Mouse (Mus musculus) stomach, postnatal 0 days (tissue): ENCODE measurements around the gene Srcap. TPM values are rescaled to one million over a fixed set of nuclear protein-coding genes. Genes with fewer than 3 reads are reported as not detected.

ENCODE experiments used
- ATAC-seq: fragments of 200-750 bp; cut with Nextera tagmentation; 2 replicates; pipeline ENCODE4 v1.8.0; 2017; ENCODE audit not compliant: low FRiP score, low TSS enrichment
- DNase-seq: peaks from one replicate; pipeline ENCODE4 v3.0.0-alpha.2; 2016; ENCODE audit warnings: low spot score
- H3K27ac ChIP-seq: fragments of 300-500 bp; sonication (generic); replicated peaks from 2 replicates; pipeline ENCODE4 v1.5.1; 2014; ENCODE audit warnings: mild to moderate bottlenecking, control low read depth
- H3K27me3 ChIP-seq: fragments of 300-500 bp; sonication (generic); 2 replicates; pipeline ENCODE4 v1.6.1; 2014; ENCODE audit warnings: low read length; ENCODE audit not compliant: control insufficient read depth, insufficient read depth
- H3K36me3 ChIP-seq: fragments of 300-500 bp; sonication (generic); 2 replicates; pipeline ENCODE4 v1.6.1; 2014; ENCODE audit warnings: low read length, mixed read lengths; ENCODE audit not compliant: control insufficient read depth, insufficient read depth
- H3K4me1 ChIP-seq: fragments of 300-500 bp; sonication (generic); replicated peaks from 2 replicates; pipeline ENCODE4 v1.6.1; 2014; ENCODE audit warnings: antibody characterized with exemption; ENCODE audit not compliant: control insufficient read depth, insufficient read depth
- H3K4me2 ChIP-seq: fragments of 300-500 bp; sonication (generic); replicated peaks from 2 replicates; pipeline ENCODE4 v1.6.1; 2014; ENCODE audit warnings: low read depth, mild to moderate bottlenecking, control low read depth, moderate library complexity
- H3K4me3 ChIP-seq: fragments of 300-500 bp; sonication (generic); 2 replicates; pipeline ENCODE4 v1.5.1; 2014; ENCODE audit warnings: low read depth, low read length, control low read depth
- H3K9ac ChIP-seq: fragments of 300-500 bp; sonication (generic); 2 replicates; pipeline ENCODE4 v1.6.1; 2014; ENCODE audit warnings: mild to moderate bottlenecking, low read length, control low read depth, mixed read lengths
- H3K9me3 ChIP-seq: fragments of 300-500 bp; sonication (generic); 2 replicates; pipeline ENCODE4 v1.6.1; 2016; ENCODE audit warnings: low read length; ENCODE audit not compliant: control insufficient read depth
- CTCF ChIP-seq: IDR thresholded peaks from 2 replicates; pipeline ENCODE4 v1.5.1; 2016; ENCODE audit warnings: antibody characterized with exemption, low read depth, mild to moderate bottlenecking, moderate library complexity
- EP300 ChIP-seq: optimal IDR thresholded peaks from 2 replicates; pipeline ENCODE3; 2016; ENCODE audit warnings: antibody characterized with exemption
- WGBS: fragments of 180-500 bp; shearing (Covaris S2); extraction: QIAGEN DNeasy Blood & Tissue Kit; methylation state at CpG from one replicate; pipeline ENCODE4 v1.1.7; 2014; 5-methylcytosine and 5-hydroxymethylcytosine counted together
- polyA plus RNA-seq: library from polyadenylated mRNA; unstranded; fragments of >200 nt; fragmentation: Nextera tagmentation; extraction: Ambion mirVana; gene quantifications from 2 replicates; pipeline ENCODE4 v1.2.1, GENCODE M21; 2015

Srcap gene
- polyA plus RNA-seq, 1 experiment from 2014 or later: 13.0 TPM

GRCm38 (mm10) chr7:127592575-127592974, 80.8 kb downstream of the Srcap start:
- Histone ChIP-seq H3K27ac (no peak overlapping the region), H3K4me2 (no peak overlapping the region), H3K4me3 (no peak overlapping the region), H3K4me1 (no peaks in the 10 kb centered on the region), H3K9me3 (no peaks in the 10 kb centered on the region), H3K9ac (no peak overlapping the region), H3K27me3 (no peaks in the 10 kb centered on the region), H3K36me3 (peaks cover 49% of the 10 kb centered on the region)
- no peak for TF ChIP-seq EP300
- no peak for TF ChIP-seq CTCF
- no peak for ATAC-seq
- WGBS: 86% methylated on average over 14 of the region's 14 CpGs
- DNase-seq: no peak

GRCm38 (mm10) chr7:127596747-127597146, 85.0 kb downstream of the Srcap start:
- no peak for TF ChIP-seq EP300
- no peak for TF ChIP-seq CTCF
- Histone ChIP-seq H3K9me3 (no peaks in the 10 kb centered on the region), H3K4me3 (no peak overlapping the region), H3K27me3 (no peaks in the 10 kb centered on the region), H3K4me1 (no peaks in the 10 kb centered on the region), H3K27ac (no peak overlapping the region), H3K36me3 (peaks cover 59% of the 10 kb centered on the region), H3K9ac (no peak overlapping the region), H3K4me2 (no peak overlapping the region)
- DNase-seq: no peak
- ATAC-seq: no peak
- 94% methylated on average over 17 of the region's 17 CpGs for WGBS

DNA sequence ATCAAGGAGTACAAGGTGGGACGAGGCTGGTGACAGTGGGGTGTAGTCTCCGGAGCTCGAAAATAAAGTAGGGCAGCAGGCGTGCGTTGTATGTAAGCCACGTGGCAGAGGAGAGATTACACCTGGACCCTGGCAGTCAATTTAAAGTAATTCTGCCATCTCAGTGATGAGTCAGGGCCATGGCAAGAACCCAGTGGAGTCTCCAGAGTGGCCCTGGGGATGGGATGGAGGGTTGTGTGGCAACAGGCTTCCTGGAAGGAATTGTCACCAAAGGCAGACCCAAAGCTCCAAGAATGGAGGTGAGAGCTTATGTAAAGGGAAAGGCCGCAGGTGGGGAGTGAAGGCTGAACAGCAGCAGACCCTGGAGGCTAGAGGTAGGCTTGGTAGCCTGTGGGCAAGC, 88.8 kb downstream of the Srcap start:
- H3K27me3 ChIP-seq: no peaks in the 10 kb centered on the region
- ATAC-seq: no peak
- peaks cover 30% of the 10 kb centered on the region for H3K36me3 ChIP-seq
- no peak overlapping the region for H3K4me2 ChIP-seq
- no peaks in the 10 kb centered on the region for H3K4me1 ChIP-seq
- no peak overlapping the region for H3K4me3 ChIP-seq
- TF ChIP-seq EP300 (no peak), CTCF (no peak)
- DNase-seq: no peak
- WGBS: 92% methylated on average over 7 of the region's 7 CpGs
- no peaks in the 10 kb centered on the region for H3K9me3 ChIP-seq
- no peak overlapping the region for H3K27ac ChIP-seq
- H3K9ac ChIP-seq: no peak overlapping the region

DNA sequence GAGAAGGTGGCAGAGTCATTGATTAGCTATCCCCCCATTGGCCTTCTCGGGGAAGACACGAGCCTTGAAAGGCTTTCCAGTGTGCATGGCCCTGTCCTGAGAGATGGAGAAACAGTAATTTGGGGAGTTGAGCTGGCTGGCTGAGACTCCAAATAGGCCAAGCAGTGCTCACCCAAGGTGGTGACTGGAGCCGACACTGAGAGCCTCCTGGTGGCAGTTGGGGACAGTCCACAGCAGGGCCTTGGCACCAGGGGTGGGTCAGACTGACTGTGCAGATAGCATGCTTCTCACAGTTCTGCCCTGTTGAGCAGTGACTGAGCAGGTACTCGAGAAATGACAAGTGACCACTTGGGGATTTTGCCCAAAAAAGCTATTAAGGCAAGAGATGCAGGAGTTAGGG, 90.0 kb downstream of the Srcap start:
- no peak for DNase-seq
- peaks cover 22% of the 10 kb centered on the region for H3K36me3 ChIP-seq
- no peaks in the 10 kb centered on the region for H3K27me3 ChIP-seq
- 84% methylated on average over 4 of the region's 4 CpGs for WGBS
- no peak for ATAC-seq
- no peaks in the 10 kb centered on the region for H3K4me1 ChIP-seq
- H3K9me3 ChIP-seq: no peaks in the 10 kb centered on the region
- no peak overlapping the region for H3K4me2 ChIP-seq
- H3K27ac ChIP-seq: no peak overlapping the region
- TF ChIP-seq EP300 (no peak), CTCF (no peak)
- H3K9ac ChIP-seq: no peak overlapping the region
- no peak overlapping the region for H3K4me3 ChIP-seq

- no peaks in the 10 kb centered on the region for H3K27me3 ChIP-seq
- H3K27ac ChIP-seq: no peak overlapping the region
- DNase-seq (no peak), ATAC-seq (no peak)
- H3K36me3 ChIP-seq: peaks cover 22% of the 10 kb centered on the region
- H3K4me3 ChIP-seq: no peak overlapping the region
- no peak overlapping the region for H3K9ac ChIP-seq
- H3K9me3 ChIP-seq: no peaks in the 10 kb centered on the region
- no peaks in the 10 kb centered on the region for H3K4me1 ChIP-seq
- H3K4me2 ChIP-seq: no peak overlapping the region
- TF ChIP-seq EP300: no peak
- TF ChIP-seq CTCF: no peak
- 93% methylated on average over 2 of the region's 2 CpGs for WGBS
Measured at GRCm38 (mm10) chr7:127602903-127603302, 91.1 kb downstream of the Srcap start.

DNA sequence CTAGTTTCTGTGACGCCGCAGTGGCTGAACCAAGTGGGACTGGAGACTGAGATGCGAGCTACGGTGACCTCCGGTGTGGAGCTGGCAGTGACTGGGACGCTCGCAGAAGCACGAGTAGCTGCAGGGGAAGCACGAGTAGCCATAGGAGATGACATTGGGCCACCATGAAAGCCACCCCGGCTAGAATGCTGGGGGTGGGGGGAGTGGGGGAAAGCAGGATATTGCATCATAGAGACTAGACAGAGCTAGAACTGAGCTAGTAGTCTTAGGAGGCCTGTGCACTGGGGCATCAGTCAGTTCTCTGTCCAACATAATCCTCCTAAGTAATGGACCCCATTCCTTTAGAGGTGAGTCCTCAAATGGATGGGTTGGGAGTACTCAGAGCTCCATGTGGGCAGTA, 92.5 kb downstream of the Srcap start:
- no peak overlapping the region for H3K4me3 ChIP-seq
- DNase-seq: no peak
- no peak for TF ChIP-seq EP300
- TF ChIP-seq CTCF: no peak
- no peak overlapping the region for H3K4me2 ChIP-seq
- H3K4me1 ChIP-seq: no peaks in the 10 kb centered on the region
- no peak overlapping the region for H3K9ac ChIP-seq
- ATAC-seq: no peak
- H3K27ac ChIP-seq: no peak overlapping the region
- no peaks in the 10 kb centered on the region for H3K9me3 ChIP-seq
- H3K27me3 ChIP-seq: no peaks in the 10 kb centered on the region
- H3K36me3 ChIP-seq: peaks cover 25% of the 10 kb centered on the region
- WGBS: 85% methylated on average over 10 of the region's 10 CpGs
